Mouse (Mus musculus): ENCODE data around the gene Qrich2.

Gene Qrich2

GRCm38 (mm10) chr11:116445596-116446307 is 20.3 kb downstream of the Qrich2 start:
- peak; percentile 55 for DNase-seq (ENCODE audit: low read depth, low spot score)

- DNase-seq (ENCODE audit: low read depth, low spot score) = no peak
Measured at GRCm38 (mm10) chr11:116443935-116444334, 22.1 kb downstream of the Qrich2 start.

GRCm38 (mm10) chr11:116443311-116443710 is 22.7 kb downstream of the Qrich2 start:
- DNase-seq (ENCODE audit: low read depth, low spot score) = no peak

- no peak for DNase-seq (ENCODE audit: low read depth, low spot score)
Measured at GRCm38 (mm10) chr11:116442867-116443177, 23.2 kb downstream of the Qrich2 start.

GRCm38 (mm10) chr11:116442129-116442866 is 23.7 kb downstream of the Qrich2 start:
- no peak for DNase-seq (ENCODE audit: low read depth, low spot score)

GRCm38 (mm10) chr11:116440408-116441068 is 25.5 kb downstream of the Qrich2 start:
- DNase-seq (ENCODE audit: low read depth, low spot score) = no peak

GRCm38 (mm10) chr11:116439269-116440240 is 26.5 kb downstream of the Qrich2 start:
- no peak for DNase-seq (ENCODE audit: low read depth, low spot score)

- DNase-seq (ENCODE audit: low read depth, low spot score) = no peak
Measured at GRCm38 (mm10) chr11:116437541-116437940, 28.5 kb downstream of the Qrich2 start.

- no peak for DNase-seq (ENCODE audit: low read depth, low spot score)
Measured at GRCm38 (mm10) chr11:116436725-116437331, 29.2 kb downstream of the Qrich2 start.

GRCm38 (mm10) chr11:116435992-116436724 is 29.9 kb downstream of the Qrich2 start:
- no peak for DNase-seq (ENCODE audit: low read depth, low spot score)

- DNase-seq (ENCODE audit: low read depth, low spot score) = no peak
Measured at GRCm38 (mm10) chr11:116434967-116435752, 30.9 kb downstream of the Qrich2 start.

- no peak for DNase-seq (ENCODE audit: low read depth, low spot score)
Measured at GRCm38 (mm10) chr11:116434287-116434966, 31.6 kb downstream of the Qrich2 start.

- DNase-seq (ENCODE audit: low read depth, low spot score) = peak; percentile 98
Measured at GRCm38 (mm10) chr11:116433356-116434286, 32.4 kb downstream of the Qrich2 start, which contains the start of gene Ubald2. Gene Ubald2, plus strand, starts transcription at chr11:116434094.

GRCm38 (mm10) chr11:116432593-116433355 is 33.3 kb downstream of the Qrich2 start:
- DNase-seq (ENCODE audit: low read depth, low spot score) = no peak

- DNase-seq (ENCODE audit: low read depth, low spot score) = no peak
Measured at GRCm38 (mm10) chr11:116432127-116432526, 33.9 kb downstream of the Qrich2 start.

- no peak for DNase-seq (ENCODE audit: low read depth, low spot score)
Measured at GRCm38 (mm10) chr11:116431428-116432077, 34.5 kb downstream of the Qrich2 start.
